Mouse (Mus musculus): ENCODE data around the gene Sesn2.

DNA sequence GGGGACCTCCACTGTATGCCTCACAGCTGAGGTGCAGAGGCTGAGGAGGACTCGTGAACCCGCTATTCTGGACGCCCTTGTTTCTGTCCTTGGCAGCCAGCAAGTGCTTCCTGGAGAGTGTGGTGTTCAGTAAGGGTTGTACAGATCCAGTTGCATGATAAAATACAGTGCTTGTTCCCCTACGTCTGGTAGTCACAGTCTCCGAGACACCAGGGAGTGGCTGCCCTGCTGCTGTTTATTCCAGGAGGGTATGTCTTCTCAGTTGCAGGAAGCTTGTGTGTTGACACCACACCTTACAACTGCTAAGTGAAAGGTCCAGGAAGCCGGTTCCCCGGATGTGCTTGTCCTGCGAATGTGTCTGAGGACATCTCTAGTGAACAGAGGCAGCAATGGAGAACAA lies 44.4 kb upstream of the Sesn2 start:
- TF ChIP-seq EP300 (IDR thresholded peaks at IDR 0.05) (peak; percentile 49; the same call in 1 of the 2 replicates), CTCF (IDR thresholded peaks at IDR 0.05) (no peak)
